Mouse (Mus musculus) spleen, adult 2 months (tissue): Measurements from ENCODE around the gene Pigl.

ENCODE experiments used
- CTCF ChIP-seq: fragments of 200-500 bp; IDR thresholded peaks from 2 replicates; pipeline ENCODE4 v1.5.1; 2011; ENCODE audit warnings: mild to moderate bottlenecking, inconsistent platforms; ENCODE audit not compliant: insufficient read depth, insufficient read length, insufficient replicate concordance; ENCODE audit errors: extremely low read depth
- POLR2A ChIP-seq: fragments of 200-500 bp; IDR thresholded peaks from 2 replicates; pipeline ENCODE4 v1.6.1; 2011; ENCODE audit warnings: low read depth, low read length, inconsistent platforms

DNA sequence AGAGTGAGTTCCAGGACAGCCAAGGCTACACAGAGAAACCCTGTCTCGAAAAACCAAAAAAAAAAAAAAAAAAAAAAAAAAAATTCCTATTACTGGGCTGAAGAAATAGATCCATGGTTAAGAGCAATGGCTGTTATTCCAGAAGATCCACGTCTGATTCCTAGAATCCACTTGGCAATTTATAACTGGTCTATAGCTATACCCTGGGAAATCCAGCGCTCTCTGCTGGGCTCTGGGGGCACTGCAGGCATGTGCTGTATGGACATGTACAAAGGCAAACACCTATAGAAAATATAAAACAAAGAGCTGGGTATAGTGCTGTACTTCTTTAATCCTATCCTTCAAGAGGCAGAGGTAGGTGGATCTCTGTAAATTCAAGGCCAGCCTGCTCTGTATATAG, 31.2 kb upstream of the Pigl start:
- TF ChIP-seq CTCF (peak; percentile 17; the same call in 1 of the 2 replicates), POLR2A (no peak)
